Mouse (Mus musculus) pancreas, adult 10 weeks (tissue): ENCODE measurements around the gene Mcm7. TPM values are rescaled to one million over a fixed set of nuclear protein-coding genes. Genes with fewer than 3 reads are reported as not detected.

Experiments
- polyA plus RNA-seq: library from polyadenylated mRNA; stranded (reverse); fragments of 350-450 nt; fragmentation: Illumina TruSeq; extraction: RNeasy Lipid Tissue Mini Kit (QIAGEN cat#74804); gene quantifications from one replicate; pipeline ENCODE4 v1.2.3, GENCODE M21; 2015; ENCODE audit warnings: low read depth, low replicate concordance; ENCODE audit not compliant: insufficient read depth

Gene Mcm7
- polyA plus RNA-seq, result 9.3 TPM

GRCm38 (mm10) chr5:138171695-138172491, at the start of gene Mcm7, which contains the start of gene Ap4m1:
Mcm7 (minus strand) TSS chr5:138172422.
Ap4m1 (plus strand) TSS chr5:138172002.

GRCm38 (mm10) chr5:138193771-138194727, 21.8 kb upstream of the Mcm7 start, which contains the start of gene Mblac1:
Mblac1 (plus strand) TSS chr5:138194314.

GRCm38 (mm10) chr5:138186950-138187638, 14.9 kb upstream of the Mcm7 start, which contains the start of the genes Taf6 and Cnpy4:
Taf6 (minus strand) TSS chr5:138187451.
Cnpy4 (plus strand) TSS chr5:138187485.

DNA sequence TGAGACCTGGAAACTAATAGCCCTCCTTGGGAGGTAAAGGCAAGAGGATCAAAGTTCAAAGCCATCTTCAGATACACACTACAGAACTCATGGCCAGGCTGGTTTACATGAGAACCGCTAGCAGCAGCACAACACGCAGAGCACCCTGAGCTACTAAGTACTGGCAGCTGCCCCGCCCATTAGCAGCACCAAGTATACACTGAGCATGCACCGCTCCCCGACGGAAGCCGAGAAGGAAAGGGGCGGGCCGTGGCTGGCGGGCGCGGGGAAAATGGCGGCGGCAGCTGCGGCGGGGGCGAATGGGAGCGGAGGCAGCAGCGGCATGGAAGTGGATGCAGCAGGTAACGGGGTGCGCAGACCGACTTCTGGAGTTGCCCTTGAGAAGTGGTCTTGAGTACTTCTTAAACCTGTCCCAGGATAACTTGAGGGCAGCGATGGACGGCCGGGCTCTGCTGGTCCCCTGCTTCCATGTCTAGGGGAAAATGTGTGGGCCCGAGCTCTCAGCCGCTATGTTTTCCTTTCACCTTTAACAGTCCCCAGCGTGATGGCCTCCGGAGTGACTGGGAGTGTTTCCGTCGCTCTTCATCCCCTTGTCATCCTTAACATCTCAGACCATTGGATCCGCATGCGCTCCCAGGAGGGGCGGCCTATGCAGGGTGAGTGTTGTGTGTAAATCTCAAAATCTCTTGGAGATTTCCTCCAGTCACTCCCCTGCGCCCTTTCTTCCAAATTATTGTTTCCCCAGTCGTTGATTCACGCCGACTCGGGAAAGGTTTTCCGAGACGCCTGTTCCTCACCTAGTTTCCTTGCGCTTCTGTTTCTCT, 11.2 kb downstream of the Mcm7 start, which contains the start of gene Cops6:
Cops6 (plus strand) TSS at position 230 of the 824 bp plus-strand sequence.

GRCm38 (mm10) chr5:138155443-138155976, 16.7 kb downstream of the Mcm7 start, which contains the start of gene Zfp113:
Zfp113 (minus strand) TSS chr5:138155744.

GRCm38 (mm10) chr5:138116255-138117198, 55.7 kb downstream of the Mcm7 start, which contains the start of gene Zscan21:
Zscan21 (plus strand) TSS chr5:138116903.

Other genes with a start within 250 kb of the Mcm7 start
- not detected for gene Gjc3, start 209.3 kb downstream of the Mcm7 start, polyA plus RNA-seq
- gene Azgp1, start 190.9 kb downstream of the Mcm7 start, polyA plus RNA-seq, result 3.8 TPM
- not detected for gene Smok3a, start 151.2 kb downstream of the Mcm7 start, polyA plus RNA-seq
- not detected for gene Smok3b, start 151.0 kb downstream of the Mcm7 start, polyA plus RNA-seq
- not detected for gene Smok3c, start 119.2 kb downstream of the Mcm7 start, polyA plus RNA-seq
- 2.7 TPM for gene Zkscan1, start 87.3 kb downstream of the Mcm7 start, polyA plus RNA-seq
- 4.1 TPM for gene Zscan21, start 55.5 kb downstream of the Mcm7 start, polyA plus RNA-seq
- gene Zfp113, start 16.7 kb downstream of the Mcm7 start, polyA plus RNA-seq, result 1.2 TPM
- 25.2 TPM for gene Cops6, start 11.4 kb downstream of the Mcm7 start, polyA plus RNA-seq
- 14.3 TPM for gene Ap4m1, start 420 bp downstream of the Mcm7 start, polyA plus RNA-seq
- gene Taf6, start 15.0 kb upstream of the Mcm7 start, polyA plus RNA-seq, result 7.8 TPM
- gene Cnpy4, start 15.1 kb upstream of the Mcm7 start, polyA plus RNA-seq, result 5.6 TPM
- gene Mblac1, start 21.9 kb upstream of the Mcm7 start, polyA plus RNA-seq, result not detected
- 0.44 TPM for gene Nxpe5, start 53.5 kb upstream of the Mcm7 start, polyA plus RNA-seq
- 18.8 TPM for gene Lamtor4, start 83.1 kb upstream of the Mcm7 start, polyA plus RNA-seq
- gene BC037034, start 91.6 kb upstream of the Mcm7 start, polyA plus RNA-seq, result 24.9 TPM
- gene Gal3st4, start 100.4 kb upstream of the Mcm7 start, polyA plus RNA-seq, result not detected
- 0.22 TPM for gene Gm43720, start 107.5 kb upstream of the Mcm7 start, polyA plus RNA-seq
- gene Gpc2, start 107.6 kb upstream of the Mcm7 start, polyA plus RNA-seq, result 0.41 TPM
- not detected for gene Stag3, start 107.8 kb upstream of the Mcm7 start, polyA plus RNA-seq
- gene Pvrig, start 169.5 kb upstream of the Mcm7 start, polyA plus RNA-seq, result not detected